Mouse (Mus musculus) CH12.LX (cell line): ENCODE results near the gene Gsta2. TPM values are rescaled to one million over a fixed set of nuclear protein-coding genes. Genes with fewer than 3 reads are reported as not detected.
"Not testable (repeated sequence)": the region's sequence is repeated elsewhere in the genome, so short reads cannot be mapped to it uniquely, and the experiment has no call there.

ENCODE experiments used
- DNase-seq: peaks from one replicate; pipeline ENCODE4 v3.0.0-alpha.2; 2013; ENCODE audit errors: extremely low read depth
- H3K27ac ChIP-seq: 2 replicates; pipeline ENCODE4 v1.5.1; 2012; ENCODE audit warnings: low read depth, mild to moderate bottlenecking, control low read depth, moderate library complexity; ENCODE audit not compliant: insufficient read depth
- H3K27me3 ChIP-seq: replicated peaks from 2 replicates; pipeline ENCODE3; 2012; ENCODE audit warnings: inconsistent platforms
- H3K36me3 ChIP-seq, 2 experiments: replicated peaks in 1 of 2; 2 replicates each; pipeline versions ENCODE3 to v1.6.1; 2012; ENCODE audit warnings: inconsistent platforms in 1 of 2, low read length in 1 of 2, mild to moderate bottlenecking in 1 of 2, mixed read lengths in 1 of 2, moderate library complexity in 1 of 2; ENCODE audit not compliant: control insufficient read depth in 1 of 2, insufficient read depth in 1 of 2
- H3K4me1 ChIP-seq, 2 experiments: 2 replicates each; pipeline ENCODE4 v1.6.1; 2012; ENCODE audit warnings: inconsistent platforms in 1 of 2, moderate library complexity in 1 of 2; ENCODE audit not compliant: insufficient read depth in 2 of 2, control insufficient read depth in 1 of 2
- H3K4me2 ChIP-seq: 2 replicates; pipeline ENCODE4 v1.6.1; 2012; ENCODE audit warnings: low read depth, mild to moderate bottlenecking, control low read depth; ENCODE audit not compliant: poor library complexity, insufficient read depth, severe bottlenecking
- H3K4me3 ChIP-seq, 3 experiments: fragments of 150-350 bp in 1 of 3; sonication (generic) in 1 of 3; replicated peaks in 1 of 3; 2 replicates each; pipeline versions ENCODE3 to v1.5.1; 2011 to 2012; ENCODE audit warnings: low read depth in 2 of 3, low read length in 2 of 3, mild to moderate bottlenecking in 2 of 3, moderate library complexity in 2 of 3, control low read depth in 1 of 3, improper control_type of control experiment in 1 of 3, inconsistent platforms in 1 of 3, mixed read lengths in 1 of 3; ENCODE audit not compliant: poor library complexity in 1 of 3
- H3K79me2 ChIP-seq: replicated peaks from 2 replicates; pipeline ENCODE4 v1.6.1; 2012; ENCODE audit warnings: mild to moderate bottlenecking, moderate library complexity; ENCODE audit not compliant: control insufficient read depth, poor library complexity, insufficient read depth, severe bottlenecking; ENCODE audit errors: extremely low read depth
- H3K9ac ChIP-seq: 2 replicates; pipeline ENCODE4 v1.6.1; 2012; ENCODE audit warnings: low read depth, mild to moderate bottlenecking, control low read depth, moderate library complexity; ENCODE audit not compliant: insufficient read depth
- H3K9me3 ChIP-seq: replicated peaks from 2 replicates; pipeline ENCODE3; 2012; ENCODE audit warnings: low read length, inconsistent platforms, mixed read lengths
- dilution Hi-C: fragments of 300-500 bp; cut with MboI; formaldehyde crosslinking; loops from 2 replicates; pipeline ENCODE4 v1.14.3; 2020; ENCODE audit warnings: low sequenced_read_pairs; ENCODE audit not compliant: extremely low pct_unique_long_range_greater_than_20kb, extremely low pct_ligation_motif_present
- in situ Hi-C: fragments of 300-500 bp; cut with MboI; formaldehyde crosslinking; loops from 3 replicates; pipeline ENCODE4 v1.14.3; 2019; ENCODE audit warnings: low sequenced_read_pairs, low pct_ligation_motif_present, low pct_unique_long_range_greater_than_20kb, mixed read lengths
- polyA plus RNA-seq: library from polyadenylated mRNA; unstranded; fragments of >175 nt; gene quantifications from 2 replicates; pipeline ENCODE4 v1.2.1, GENCODE M21; 2012; ENCODE audit warnings: low read depth; ENCODE audit not compliant: insufficient read length
- total RNA-seq, 2 experiments: library from RNA; depleted of rRNA; stranded (reverse); fragments of 300-350 nt in 1 of 2; fragments of >200 nt in 1 of 2; gene quantifications; 2 replicates each; pipeline ENCODE4 v1.2.3; 2012 to 2014

Gsta2 gene
- total and polyA plus RNA-seq, 3 experiments, result not detected

- H3K9me3 ChIP-seq, H3K27me3 ChIP-seq, H3K36me3 ChIP-seq, H3K4me1 ChIP-seq, H3K9ac ChIP-seq, H3K27ac ChIP-seq, H3K4me2 ChIP-seq, in situ Hi-C loops, DNase-seq, H3K79me2 ChIP-seq, H3K4me3 ChIP-seq, dilution Hi-C loops: not testable (repeated sequence)
Measured at GRCm38 (mm10) chr9:78282002-78282711, 73.4 kb downstream of the Gsta2 start.

Other genes starting within 250 kb of the Gsta2 start
- 18.3 and 20.8 TPM in 2 replicates for gene Fbxo9, start 246.7 kb downstream of the Gsta2 start, total RNA-seq (2012; rRNA removed)
- gene Fbxo9, start 246.7 kb downstream of the Gsta2 start, total RNA-seq (2014; rRNA removed), result 24.2 and 25.5 TPM in 2 replicates
- 12.7 and 14.3 TPM in 2 replicates for gene Fbxo9, start 246.7 kb downstream of the Gsta2 start, polyA plus RNA-seq
- gene Ick, start 246.6 kb downstream of the Gsta2 start, total RNA-seq (2012; rRNA removed), result 3.4 and 4.8 TPM in 2 replicates
- gene Ick, start 246.6 kb downstream of the Gsta2 start, total RNA-seq (2014; rRNA removed), result 4.5 and 5.0 TPM in 2 replicates
- gene Ick, start 246.6 kb downstream of the Gsta2 start, polyA plus RNA-seq, result 5.4 and 7.1 TPM in 2 replicates
- 0.50 and 0.85 TPM in 2 replicates for gene Gsta4, start 173.0 kb downstream of the Gsta2 start, total RNA-seq (2012; rRNA removed)
- not detected in 2 replicates for gene Gsta4, start 173.0 kb downstream of the Gsta2 start, total RNA-seq (2014; rRNA removed)
- 0.47 and 1.2 TPM in 2 replicates for gene Gsta4, start 173.0 kb downstream of the Gsta2 start, polyA plus RNA-seq
- not detected in 2 replicates for gene Gsta1, start 125.1 kb downstream of the Gsta2 start, total RNA-seq (2012; rRNA removed)
- gene Gsta1, start 125.1 kb downstream of the Gsta2 start, total RNA-seq (2014; rRNA removed), result not detected in 2 replicates
- gene Gsta1, start 125.1 kb downstream of the Gsta2 start, polyA plus RNA-seq, result not detected in 2 replicates
- not detected in 2 replicates for gene Gm3776, start 98.7 kb downstream of the Gsta2 start, total RNA-seq (2012; rRNA removed)
- gene Gm3776, start 98.7 kb downstream of the Gsta2 start, total RNA-seq (2014; rRNA removed), result not detected in 2 replicates
- not detected in 2 replicates for gene Gm3776, start 98.7 kb downstream of the Gsta2 start, polyA plus RNA-seq
- gene Gm10639, start 65.9 kb downstream of the Gsta2 start, total RNA-seq (2012; rRNA removed), result not detected in 2 replicates
- not detected in 2 replicates for gene Gm10639, start 65.9 kb downstream of the Gsta2 start, total RNA-seq (2014; rRNA removed)
- not detected in 2 replicates for gene Gm10639, start 65.9 kb downstream of the Gsta2 start, polyA plus RNA-seq
- gene Omt2a, start 41.0 kb downstream of the Gsta2 start, total RNA-seq (2012; rRNA removed), result not detected in 2 replicates
- gene Omt2a, start 41.0 kb downstream of the Gsta2 start, total RNA-seq (2014; rRNA removed), result not detected in 2 replicates
- not detected in 2 replicates for gene Omt2a, start 41.0 kb downstream of the Gsta2 start, polyA plus RNA-seq
- not detected in 2 replicates for gene Omt2b, start 28.2 kb downstream of the Gsta2 start, total RNA-seq (2012; rRNA removed)
- gene Omt2b, start 28.2 kb downstream of the Gsta2 start, total RNA-seq (2014; rRNA removed), result not detected in 2 replicates
- not detected in 2 replicates for gene Omt2b, start 28.2 kb downstream of the Gsta2 start, polyA plus RNA-seq
- not detected in 2 replicates for gene Dppa5a, start 12.4 kb upstream of the Gsta2 start, total RNA-seq (2012; rRNA removed)
- gene Dppa5a, start 12.4 kb upstream of the Gsta2 start, total RNA-seq (2014; rRNA removed), result not detected in 2 replicates
- gene Dppa5a, start 12.4 kb upstream of the Gsta2 start, polyA plus RNA-seq, result not detected in 2 replicates
- not detected in 2 replicates for gene Ooep, start 22.9 kb upstream of the Gsta2 start, total RNA-seq (2012; rRNA removed)
- gene Ooep, start 22.9 kb upstream of the Gsta2 start, total RNA-seq (2014; rRNA removed), result not detected in 2 replicates
- not detected in 2 replicates for gene Ooep, start 22.9 kb upstream of the Gsta2 start, polyA plus RNA-seq
- gene Ddx43, start 40.0 kb upstream of the Gsta2 start, total RNA-seq (2012; rRNA removed), result not detected in 2 replicates
- gene Ddx43, start 40.0 kb upstream of the Gsta2 start, total RNA-seq (2014; rRNA removed), result not detected in 2 replicates
- gene Ddx43, start 40.0 kb upstream of the Gsta2 start, polyA plus RNA-seq, result not detected in 2 replicates
- not detected in 2 replicates for gene Cgas, start 87.4 kb upstream of the Gsta2 start, total RNA-seq (2012; rRNA removed)
- not detected in 2 replicates for gene Cgas, start 87.4 kb upstream of the Gsta2 start, total RNA-seq (2014; rRNA removed)
- gene Cgas, start 87.4 kb upstream of the Gsta2 start, polyA plus RNA-seq, result not detected in 2 replicates
- gene Mto1, start 92.4 kb upstream of the Gsta2 start, total RNA-seq (2012; rRNA removed), result 21.5 and 22.9 TPM in 2 replicates
- 21.5 and 22.5 TPM in 2 replicates for gene Mto1, start 92.4 kb upstream of the Gsta2 start, total RNA-seq (2014; rRNA removed)
- gene Mto1, start 92.4 kb upstream of the Gsta2 start, polyA plus RNA-seq, result 13.8 and 14.2 TPM in 2 replicates
- gene Gm17324, start 93.0 kb upstream of the Gsta2 start, total RNA-seq (2012; rRNA removed), result 0.46 and 0.55 TPM in 2 replicates
- not detected in 2 replicates for gene Gm17324, start 93.0 kb upstream of the Gsta2 start, total RNA-seq (2014; rRNA removed)
- not detected in 2 replicates for gene Gm17324, start 93.0 kb upstream of the Gsta2 start, polyA plus RNA-seq
- 14,448 and 18,409 TPM in 2 replicates for gene Eef1a1, start 133.4 kb upstream of the Gsta2 start, total RNA-seq (2012; rRNA removed)
- gene Eef1a1, start 133.4 kb upstream of the Gsta2 start, total RNA-seq (2014; rRNA removed), result 21,026 and 21,314 TPM in 2 replicates
- gene Eef1a1, start 133.4 kb upstream of the Gsta2 start, polyA plus RNA-seq, result 11,979 and 12,362 TPM in 2 replicates
- gene Slc17a5, start 232.3 kb upstream of the Gsta2 start, total RNA-seq (2012; rRNA removed), result 6.7 and 7.6 TPM in 2 replicates
- 4.9 and 5.7 TPM in 2 replicates for gene Slc17a5, start 232.3 kb upstream of the Gsta2 start, total RNA-seq (2014; rRNA removed)
- 7.0 and 7.6 TPM in 2 replicates for gene Slc17a5, start 232.3 kb upstream of the Gsta2 start, polyA plus RNA-seq